Mouse (Mus musculus) neural tube, embryonic 15.5 days (tissue): Measurements from ENCODE around the gene Ablim2. TPM values are rescaled to one million over a fixed set of nuclear protein-coding genes. Genes with fewer than 3 reads are reported as not detected.
A peak's percentile ranks its signal among the peaks of the same experiment; 100 is the strongest.

ENCODE experiments used
- ATAC-seq: fragments of 200-750 bp; cut with Nextera tagmentation; 2 replicates; pipeline ENCODE4 v1.8.0; 2017; ENCODE audit warnings: mild to moderate bottlenecking, moderate TSS enrichment, moderate library complexity; ENCODE audit not compliant: low FRiP score
- H3K27ac ChIP-seq: fragments of 300-500 bp; sonication (generic); replicated peaks from 2 replicates; pipeline ENCODE4 v1.5.1; 2015; ENCODE audit warnings: mild to moderate bottlenecking, inconsistent platforms
- H3K27me3 ChIP-seq: fragments of 300-500 bp; sonication (generic); replicated peaks from 2 replicates; pipeline ENCODE4 v1.6.1; 2015; ENCODE audit warnings: inconsistent platforms
- H3K36me3 ChIP-seq: fragments of 300-500 bp; sonication (generic); 2 replicates; pipeline ENCODE4 v1.6.1; 2015; ENCODE audit warnings: inconsistent platforms
- H3K4me1 ChIP-seq: fragments of 300-500 bp; sonication (generic); 2 replicates; pipeline ENCODE4 v1.6.1; 2015; ENCODE audit warnings: inconsistent platforms
- H3K4me2 ChIP-seq: fragments of 300-500 bp; sonication (generic); 2 replicates; pipeline ENCODE4 v1.6.1; 2015; ENCODE audit warnings: inconsistent platforms, mild to moderate bottlenecking, moderate library complexity
- H3K4me3 ChIP-seq: fragments of 300-500 bp; sonication (generic); replicated peaks from 2 replicates; pipeline ENCODE4 v1.5.1; 2015; ENCODE audit warnings: mild to moderate bottlenecking, inconsistent platforms
- H3K9ac ChIP-seq: fragments of 300-500 bp; sonication (generic); replicated peaks from 2 replicates; pipeline ENCODE4 v1.6.1; 2015; ENCODE audit warnings: mild to moderate bottlenecking, inconsistent platforms
- H3K9me3 ChIP-seq: fragments of 300-500 bp; sonication (generic); replicated peaks from 2 replicates; pipeline ENCODE4 v1.6.1; 2016; ENCODE audit warnings: inconsistent platforms
- WGBS: fragments of 180-500 bp; shearing (Covaris S2); methylation state at CpG from one replicate; pipeline ENCODE4 v1.1.7; 2015; ENCODE audit warnings: mixed read lengths; 5-methylcytosine and 5-hydroxymethylcytosine counted together
- polyA plus RNA-seq: library from polyadenylated mRNA; unstranded; fragments of >200 nt; fragmentation: Nextera tagmentation; extraction: Ambion mirVana; gene quantifications from 2 replicates; pipeline ENCODE4 v1.2.1, GENCODE M21; 2015

Gene Ablim2
- polyA plus RNA-seq, 1 experiment from 2014 or later, result 31.8 TPM

DNA sequence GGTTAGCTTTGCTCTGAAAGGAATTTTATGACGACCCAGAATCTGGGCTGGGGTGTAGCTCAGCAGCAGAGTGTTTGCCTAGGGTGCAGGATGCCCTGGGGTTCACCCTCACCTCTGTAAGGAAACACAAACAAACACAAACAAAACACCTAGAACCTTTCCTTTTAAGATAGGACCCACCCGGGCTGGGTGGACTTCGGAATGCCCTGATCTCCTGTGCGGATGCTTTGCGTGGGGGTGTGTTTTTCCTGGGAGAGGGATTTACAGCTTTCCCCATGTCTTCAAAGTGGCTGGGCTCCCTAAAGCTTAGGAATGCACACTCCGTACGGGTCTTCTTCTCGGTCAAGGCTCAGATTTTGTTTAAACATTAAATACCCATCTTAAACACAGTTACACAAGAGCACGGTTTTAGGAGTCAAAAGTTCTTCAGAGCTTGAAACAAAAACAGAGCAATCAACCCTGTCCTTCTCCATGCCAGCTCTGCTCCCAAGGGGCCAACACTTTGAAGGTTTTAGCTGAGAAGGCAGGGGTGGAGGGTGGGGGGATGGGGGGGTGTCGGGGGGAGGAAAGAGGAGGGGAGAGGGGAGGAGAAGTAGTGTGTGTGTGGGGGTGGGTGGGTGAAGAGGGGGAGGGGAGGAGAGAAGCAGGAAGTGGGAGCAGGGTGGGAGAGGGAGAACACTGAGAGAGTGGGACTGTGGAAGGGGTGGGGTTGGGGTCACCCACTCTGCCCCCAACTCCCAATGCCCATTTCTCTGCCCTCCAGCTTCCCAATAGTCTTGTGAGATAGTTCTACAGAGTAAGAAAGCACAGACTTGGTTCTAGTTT lies 142.9 kb downstream of the Ablim2 start:
- Histone ChIP-seq H3K4me2 (no peak overlapping the region), H3K4me1 (peaks cover 78% of the 10 kb centered on the region), H3K27ac (no peak overlapping the region), H3K36me3 (no peaks in the 10 kb centered on the region), H3K4me3 (no peak overlapping the region), H3K27me3 (no peaks in the 10 kb centered on the region), H3K9ac (no peak overlapping the region), H3K9me3 (no peaks in the 10 kb centered on the region)
- no peak for ATAC-seq
- 16% methylated on average over 10 of the region's 10 CpGs for WGBS

GRCm38 (mm10) chr5:35901226-35901809 lies 143.6 kb downstream of the Ablim2 start:
- Histone ChIP-seq H3K27ac (no peak overlapping the region), H3K9ac (no peak overlapping the region), H3K27me3 (no peaks in the 10 kb centered on the region), H3K36me3 (no peaks in the 10 kb centered on the region), H3K4me1 (peaks cover 76% of the 10 kb centered on the region), H3K4me2 (0 out of 2 replicates have a peak overlapping the region, but pooled peaks have one; percentile 6), H3K4me3 (no peak overlapping the region), H3K9me3 (no peaks in the 10 kb centered on the region)
- ATAC-seq, result no peak
- WGBS, result 45% methylated on average over 12 of the region's 12 CpGs

- no peaks in the 10 kb centered on the region for H3K27me3 ChIP-seq
- ATAC-seq, result no peak
- no peak overlapping the region for H3K4me2 ChIP-seq
- H3K9me3 ChIP-seq, result no peaks in the 10 kb centered on the region
- no peak overlapping the region for H3K9ac ChIP-seq
- 71% methylated on average over 8 of the region's 8 CpGs for WGBS
- no peak overlapping the region for H3K27ac ChIP-seq
- H3K4me1 ChIP-seq, result peaks cover 77% of the 10 kb centered on the region
- H3K4me3 ChIP-seq, result no peak overlapping the region
- no peaks in the 10 kb centered on the region for H3K36me3 ChIP-seq
Measured at GRCm38 (mm10) chr5:35903456-35903855, 145.8 kb downstream of the Ablim2 start.

DNA sequence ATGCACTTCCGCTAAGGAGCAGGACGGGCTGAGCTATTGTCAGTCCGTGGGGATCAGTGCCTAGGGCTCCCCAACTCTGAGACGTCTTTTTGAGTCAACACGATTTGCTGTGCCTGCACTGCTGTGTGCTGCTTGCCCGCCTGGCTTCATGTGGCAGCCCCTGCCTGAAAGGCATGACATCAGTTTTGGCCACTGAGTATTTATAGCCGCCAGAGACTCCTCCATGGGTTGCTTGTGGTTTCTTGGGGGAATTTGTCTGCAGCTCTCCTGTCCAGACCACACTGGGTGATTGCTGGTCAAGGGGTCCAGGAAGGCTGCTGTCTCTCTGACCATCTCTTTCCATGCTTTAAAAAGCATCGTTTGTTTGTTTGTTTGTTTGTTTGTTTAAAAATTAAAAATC lies 147.6 kb downstream of the Ablim2 start:
- ATAC-seq, result no peak
- peaks cover 81% of the 10 kb centered on the region for H3K4me1 ChIP-seq
- WGBS, result 42% methylated on average over 8 of the region's 8 CpGs
- H3K9ac ChIP-seq, result no peak overlapping the region
- H3K4me2 ChIP-seq, result no peak overlapping the region
- H3K27ac ChIP-seq, result no peak overlapping the region
- no peaks in the 10 kb centered on the region for H3K36me3 ChIP-seq
- H3K4me3 ChIP-seq, result no peak overlapping the region
- H3K9me3 ChIP-seq, result no peaks in the 10 kb centered on the region
- no peaks in the 10 kb centered on the region for H3K27me3 ChIP-seq

- H3K4me1 ChIP-seq, result peaks cover 69% of the 10 kb centered on the region
- H3K4me3 ChIP-seq, result no peak overlapping the region
- H3K4me2 ChIP-seq, result no peak overlapping the region
- no peaks in the 10 kb centered on the region for H3K27me3 ChIP-seq
- no peaks in the 10 kb centered on the region for H3K9me3 ChIP-seq
- H3K27ac ChIP-seq, result peak overlapping the region; percentile 70; the same call in 1 of the 2 replicates
- no peak for ATAC-seq
- WGBS, result 78% methylated on average over 4 of the region's 4 CpGs
- H3K9ac ChIP-seq, result no peak overlapping the region
- H3K36me3 ChIP-seq, result 0 out of 2 replicates have a peak, but pooled peaks cover 2% of the 10 kb centered on the region
Measured at GRCm38 (mm10) chr5:35907090-35907489, 149.4 kb downstream of the Ablim2 start.

- peak; percentile 88 for ATAC-seq
- 0 out of 2 replicates have a peak, but pooled peaks cover 6% of the 10 kb centered on the region for H3K36me3 ChIP-seq
- H3K4me2 ChIP-seq, result peak overlapping the region; percentile 28; the same call in 1 of the 2 replicates
- no peaks in the 10 kb centered on the region for H3K9me3 ChIP-seq
- H3K27me3 ChIP-seq, result no peaks in the 10 kb centered on the region
- peak overlapping the region; percentile 70 for H3K27ac ChIP-seq
- H3K4me1 ChIP-seq, result peaks cover 69% of the 10 kb centered on the region
- H3K4me3 ChIP-seq, result no peak overlapping the region
- no peak overlapping the region for H3K9ac ChIP-seq
- 14% methylated on average over 15 of the region's 15 CpGs for WGBS
Measured at GRCm38 (mm10) chr5:35907633-35908426, 150.2 kb downstream of the Ablim2 start.

GRCm38 (mm10) chr5:35908626-35909443 lies 151.2 kb downstream of the Ablim2 start:
- ATAC-seq, result peak; percentile 39; the same call in 1 of the 2 replicates
- peak overlapping the region; percentile 3; the same call in 1 of the 2 replicates for H3K9ac ChIP-seq
- 35% methylated on average over 13 of the region's 13 CpGs for WGBS

DNA sequence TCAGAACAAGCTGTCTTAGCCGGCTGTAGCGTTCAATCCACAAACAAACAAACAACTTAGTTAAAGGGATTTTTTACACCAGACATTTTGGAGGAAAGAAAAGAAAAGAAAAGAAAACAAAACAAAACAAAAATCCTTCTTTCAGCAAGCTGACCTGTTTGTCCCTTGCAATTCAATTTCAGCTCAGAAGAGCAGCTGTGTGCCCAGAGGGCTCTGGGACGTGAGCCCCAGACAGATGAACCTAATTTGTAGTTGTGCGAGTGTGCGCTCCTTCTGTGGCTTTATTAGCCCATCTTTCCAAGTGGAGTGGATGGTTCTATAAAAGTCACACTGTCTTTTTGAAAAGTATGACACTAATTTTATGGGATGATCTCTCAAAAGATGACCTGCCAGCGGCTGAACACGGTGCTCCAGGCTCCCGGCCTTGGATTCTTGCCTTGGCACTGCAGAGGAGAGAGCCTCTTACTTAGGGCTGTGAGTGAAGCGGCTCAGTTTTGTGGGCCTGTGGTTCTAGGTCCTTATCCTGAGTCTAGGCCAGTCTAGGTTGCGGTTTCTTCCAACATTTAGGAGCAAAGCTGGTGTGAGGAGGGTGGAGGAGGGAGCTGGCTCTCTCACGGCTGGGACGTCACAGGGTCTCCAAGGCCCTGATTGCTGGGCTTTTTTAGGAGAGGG lies 158.1 kb downstream of the Ablim2 start:
- no peak overlapping the region for H3K4me3 ChIP-seq
- 0 out of 2 replicates have a peak, but pooled peaks cover 6% of the 10 kb centered on the region for H3K36me3 ChIP-seq
- H3K27ac ChIP-seq, result peak overlapping the region; percentile 18; the same call in 1 of the 2 replicates
- peaks cover 45% of the 10 kb centered on the region for H3K4me1 ChIP-seq
- H3K9ac ChIP-seq, result no peak overlapping the region
- no peaks in the 10 kb centered on the region for H3K27me3 ChIP-seq
- 47% methylated on average over 12 of the region's 12 CpGs for WGBS
- ATAC-seq, result no peak
- no peaks in the 10 kb centered on the region for H3K9me3 ChIP-seq
- no peak overlapping the region for H3K4me2 ChIP-seq

More at GRCm38 (mm10) chr5:35908626-35909443, 151.2 kb downstream of the Ablim2 start:
- peaks cover 62% of the 10 kb centered on the region for H3K4me1 ChIP-seq
- H3K4me2 ChIP-seq, result peak overlapping the region; percentile 28
- H3K9me3 ChIP-seq, result no peaks in the 10 kb centered on the region
- peak overlapping the region; percentile 70 for H3K27ac ChIP-seq
- no peak overlapping the region for H3K4me3 ChIP-seq
- no peaks in the 10 kb centered on the region for H3K27me3 ChIP-seq
- H3K36me3 ChIP-seq, result 0 out of 2 replicates have a peak, but pooled peaks cover 6% of the 10 kb centered on the region

GRCm38 (mm10) chr5:35916666-35917065 lies 159.0 kb downstream of the Ablim2 start:
- no peaks in the 10 kb centered on the region for H3K9me3 ChIP-seq
- no peak overlapping the region for H3K9ac ChIP-seq
- H3K4me3 ChIP-seq, result no peak overlapping the region
- H3K4me2 ChIP-seq, result no peak overlapping the region
- H3K4me1 ChIP-seq, result peaks cover 53% of the 10 kb centered on the region
- 28% methylated on average over 5 of the region's 5 CpGs for WGBS
- no peak overlapping the region for H3K27ac ChIP-seq
- no peak for ATAC-seq
- no peaks in the 10 kb centered on the region for H3K27me3 ChIP-seq
- H3K36me3 ChIP-seq, result 0 out of 2 replicates have a peak, but pooled peaks cover 6% of the 10 kb centered on the region

DNA sequence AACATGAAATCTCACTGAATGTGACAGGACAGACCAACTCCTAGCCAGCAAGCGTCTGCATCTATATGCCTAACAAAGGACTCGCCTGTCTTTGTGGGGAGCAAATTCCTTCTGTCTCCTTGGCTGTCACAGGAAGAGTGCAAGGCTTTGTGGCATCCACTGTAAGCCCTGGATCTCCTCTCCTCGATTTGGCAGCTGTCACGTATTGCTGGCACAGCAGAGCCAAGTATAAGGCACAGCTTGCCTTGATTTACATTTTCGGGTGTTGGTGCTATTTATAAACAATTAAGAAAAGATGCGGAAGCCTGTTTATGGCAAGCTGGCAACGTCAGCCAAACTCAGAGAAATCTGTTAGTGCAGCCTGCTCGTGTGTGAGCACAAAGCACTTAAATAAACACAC lies 160.7 kb downstream of the Ablim2 start:
- WGBS, result 12% methylated on average over 8 of the region's 8 CpGs
- Histone ChIP-seq H3K4me1 (peaks cover 70% of the 10 kb centered on the region), H3K9me3 (no peaks in the 10 kb centered on the region), H3K36me3 (no peaks in the 10 kb centered on the region), H3K4me2 (0 out of 2 replicates have a peak overlapping the region, but pooled peaks have one; percentile 3), H3K9ac (no peak overlapping the region), H3K27me3 (no peaks in the 10 kb centered on the region), H3K27ac (peak overlapping the region; percentile 73), H3K4me3 (no peak overlapping the region)
- ATAC-seq, result peak; percentile 18; the same call in 1 of the 2 replicates
